Mouse (Mus musculus): ENCODE results near the gene Syne4. TPM values are rescaled to one million over a fixed set of nuclear protein-coding genes. Genes with fewer than 3 reads are reported as not detected.

The Syne4 gene
- polyA plus RNA-seq, 1 experiment from 2014 or later = 29.2 TPM

- H3K4me1 ChIP-seq (replicated peaks; ENCODE audit: control insufficient read depth, insufficient read depth, low read length) = peaks cover 3% of the 10 kb centered on the region
- H3K9ac ChIP-seq (ENCODE audit: low read length) = peak overlapping the region; percentile 92; the same call in 1 of the 2 replicates
- no peaks in the 10 kb centered on the region for H3K27me3 ChIP-seq (ENCODE audit: control insufficient read depth, insufficient read depth, low read length)
- ATAC-seq (replicated peaks; ENCODE audit: low FRiP score) = 0 out of 2 replicates have a peak, but pooled peaks have one; percentile 5
- no peak overlapping the region for H3K27ac ChIP-seq (ENCODE audit: low read depth, low read length)
- H3K4me3 ChIP-seq (ENCODE audit: low read depth, low read length) = peak overlapping the region; percentile 73
- peak; percentile 43 for DNase-seq (ENCODE audit: low spot score)
- H3K9me3 ChIP-seq (ENCODE audit: control insufficient read depth, low read length) = no peaks in the 10 kb centered on the region
- 66% methylated on average over 6 of the region's 6 CpGs for WGBS
- H3K36me3 ChIP-seq (ENCODE audit: control insufficient read depth, insufficient read depth, low read length) = peaks cover 4% of the 10 kb centered on the region; the same call in 1 of the 2 replicates
- H3K4me2 ChIP-seq (ENCODE audit: low read depth, low read length, severe bottlenecking) = peak overlapping the region; percentile 81
These were observed 48.7 kb downstream of the Syne4 start for GRCm38 (mm10) chr7:30363344-30363738.

DNA sequence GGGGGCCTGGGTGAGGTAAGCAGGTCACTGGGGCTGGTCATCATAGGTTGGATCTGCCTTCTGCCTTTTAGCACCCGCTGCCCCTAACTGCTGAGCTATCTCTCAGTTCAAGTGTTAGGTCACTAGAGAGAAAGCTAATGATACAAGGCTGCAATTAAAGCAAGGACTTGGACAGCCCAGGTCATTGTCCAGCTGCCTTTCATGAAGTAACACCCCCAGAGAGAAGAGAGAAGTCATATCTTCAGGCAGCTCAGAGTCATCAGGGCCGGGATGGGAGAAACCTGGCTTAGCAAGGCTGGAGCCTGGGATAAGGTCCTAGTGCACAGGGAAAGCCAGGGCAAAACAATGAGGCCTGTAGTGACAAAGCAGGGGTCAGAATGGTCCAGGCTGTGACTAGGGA, 52.9 kb downstream of the Syne4 start:
- Histone ChIP-seq H3K9ac (ENCODE audit: low read length) (no peak overlapping the region), H3K4me2 (ENCODE audit: low read depth, low read length, severe bottlenecking) (no peak overlapping the region), H3K4me1 (replicated peaks; ENCODE audit: control insufficient read depth, insufficient read depth, low read length) (peaks cover under 1% of the 10 kb centered on the region; the same call in 1 of the 2 replicates), H3K4me3 (ENCODE audit: low read depth, low read length) (no peak overlapping the region), H3K9me3 (ENCODE audit: control insufficient read depth, low read length) (no peaks in the 10 kb centered on the region), H3K36me3 (ENCODE audit: control insufficient read depth, insufficient read depth, low read length) (no peaks in the 10 kb centered on the region), H3K27me3 (ENCODE audit: control insufficient read depth, insufficient read depth, low read length) (no peaks in the 10 kb centered on the region), H3K27ac (ENCODE audit: low read depth, low read length) (no peak overlapping the region)
- DNase-seq (ENCODE audit: low spot score) (peak; percentile 36), ATAC-seq (replicated peaks; ENCODE audit: low FRiP score) (no peak)
- 78% methylated on average over 2 of the region's 2 CpGs for WGBS

Other genes starting within 250 kb of the Syne4 start
- gene Zfp82, start 241.9 kb upstream of the Syne4 start, polyA plus RNA-seq (2014; fragmentation: Nextera tagmentation; extraction: Ambion mirVana) = 6.6 and 7.5 TPM in 2 replicates
- 1.9 and 2.9 TPM in 2 replicates for gene Gm26920, start 224.4 kb upstream of the Syne4 start, polyA plus RNA-seq (2014; fragmentation: Nextera tagmentation; extraction: Ambion mirVana)
- 12.8 and 13.8 TPM in 2 replicates for gene Zfp566, start 224.3 kb upstream of the Syne4 start, polyA plus RNA-seq (2014; fragmentation: Nextera tagmentation; extraction: Ambion mirVana)
- 121 and 124 TPM in 2 replicates for gene Zfp260, start 220.0 kb upstream of the Syne4 start, polyA plus RNA-seq (2014; fragmentation: Nextera tagmentation; extraction: Ambion mirVana)
- 12.6 and 15.3 TPM in 2 replicates for gene Zfp382, start 192.9 kb upstream of the Syne4 start, polyA plus RNA-seq (2014; fragmentation: Nextera tagmentation; extraction: Ambion mirVana)
- 14.0 and 15.5 TPM in 2 replicates for gene Zfp146, start 145.1 kb upstream of the Syne4 start, polyA plus RNA-seq (2014; fragmentation: Nextera tagmentation; extraction: Ambion mirVana)
- gene Cox7a1, start 130.7 kb upstream of the Syne4 start, polyA plus RNA-seq (2014; fragmentation: Nextera tagmentation; extraction: Ambion mirVana) = 3.5 and 3.9 TPM in 2 replicates
- 39.7 and 47.7 TPM in 2 replicates for gene Capns1, start 116.0 kb upstream of the Syne4 start, polyA plus RNA-seq (2014; fragmentation: Nextera tagmentation; extraction: Ambion mirVana)
- 166 and 167 TPM in 2 replicates for gene Polr2i, start 82.9 kb upstream of the Syne4 start, polyA plus RNA-seq (2014; fragmentation: Nextera tagmentation; extraction: Ambion mirVana)
- gene Tbcb, start 82.5 kb upstream of the Syne4 start, polyA plus RNA-seq (2014; fragmentation: Nextera tagmentation; extraction: Ambion mirVana) = 235 and 270 TPM in 2 replicates
- not detected in 2 replicates for gene Ovol3, start 79.1 kb upstream of the Syne4 start, polyA plus RNA-seq (2014; fragmentation: Nextera tagmentation; extraction: Ambion mirVana)
- 0.13 and 0.56 TPM in 2 replicates for gene Thap8, start 34.7 kb upstream of the Syne4 start, polyA plus RNA-seq (2014; fragmentation: Nextera tagmentation; extraction: Ambion mirVana)
- 21.7 and 26.4 TPM in 2 replicates for gene Wdr62, start 34.4 kb upstream of the Syne4 start, polyA plus RNA-seq (2014; fragmentation: Nextera tagmentation; extraction: Ambion mirVana)
- gene Clip3, start 23.1 kb upstream of the Syne4 start, polyA plus RNA-seq (2014; fragmentation: Nextera tagmentation; extraction: Ambion mirVana) = 98.8 and 110 TPM in 2 replicates
- 71.3 and 83.8 TPM in 2 replicates for gene Alkbh6, start 6.1 kb upstream of the Syne4 start, polyA plus RNA-seq (2014; fragmentation: Nextera tagmentation; extraction: Ambion mirVana)
- not detected in 2 replicates for gene E130208F15Rik, start 6.9 kb downstream of the Syne4 start, polyA plus RNA-seq (2014; fragmentation: Nextera tagmentation; extraction: Ambion mirVana)
- gene Sdhaf1, start 9.1 kb downstream of the Syne4 start, polyA plus RNA-seq (2014; fragmentation: Nextera tagmentation; extraction: Ambion mirVana) = 21.8 and 23.5 TPM in 2 replicates
- 7.2 TPM in 2 replicates for gene Lrfn3, start 48.0 kb downstream of the Syne4 start, polyA plus RNA-seq (2014; fragmentation: Nextera tagmentation; extraction: Ambion mirVana)
- gene Tyrobp, start 99.0 kb downstream of the Syne4 start, polyA plus RNA-seq (2014; fragmentation: Nextera tagmentation; extraction: Ambion mirVana) = 9.6 and 15.2 TPM in 2 replicates
- gene Hcst, start 105.0 kb downstream of the Syne4 start, polyA plus RNA-seq (2014; fragmentation: Nextera tagmentation; extraction: Ambion mirVana) = 1.0 TPM in 1 of 2 replicates, not detected in the other
- gene Nfkbid, start 106.9 kb downstream of the Syne4 start, polyA plus RNA-seq (2014; fragmentation: Nextera tagmentation; extraction: Ambion mirVana) = 1.3 and 1.6 TPM in 2 replicates
- gene Aplp1, start 130.7 kb downstream of the Syne4 start, polyA plus RNA-seq (2014; fragmentation: Nextera tagmentation; extraction: Ambion mirVana) = 99.2 and 108 TPM in 2 replicates
- gene Kirrel2, start 142.9 kb downstream of the Syne4 start, polyA plus RNA-seq (2014; fragmentation: Nextera tagmentation; extraction: Ambion mirVana) = 0.55 and 0.61 TPM in 2 replicates
- gene Nphs1, start 143.5 kb downstream of the Syne4 start, polyA plus RNA-seq (2014; fragmentation: Nextera tagmentation; extraction: Ambion mirVana) = 0.21 and 0.24 TPM in 2 replicates
- not detected in 2 replicates for gene Prodh2, start 178.8 kb downstream of the Syne4 start, polyA plus RNA-seq (2014; fragmentation: Nextera tagmentation; extraction: Ambion mirVana)
- gene Arhgap33, start 220.3 kb downstream of the Syne4 start, polyA plus RNA-seq (2014; fragmentation: Nextera tagmentation; extraction: Ambion mirVana) = 66.0 and 72.7 TPM in 2 replicates
- gene Hspb6, start 237.4 kb downstream of the Syne4 start, polyA plus RNA-seq (2014; fragmentation: Nextera tagmentation; extraction: Ambion mirVana) = 5.5 and 7.4 TPM in 2 replicates
- gene Proser3, start 237.5 kb downstream of the Syne4 start, polyA plus RNA-seq (2014; fragmentation: Nextera tagmentation; extraction: Ambion mirVana) = 20.0 and 23.6 TPM in 2 replicates
- 45.7 and 50.2 TPM in 2 replicates for gene Lin37, start 245.0 kb downstream of the Syne4 start, polyA plus RNA-seq (2014; fragmentation: Nextera tagmentation; extraction: Ambion mirVana)
- 89.2 and 97.5 TPM in 2 replicates for gene U2af1l4, start 248.5 kb downstream of the Syne4 start, polyA plus RNA-seq (2014; fragmentation: Nextera tagmentation; extraction: Ambion mirVana)
- 12.1 and 13.6 TPM in 2 replicates for gene Gm49396, start 248.5 kb downstream of the Syne4 start, polyA plus RNA-seq (2014; fragmentation: Nextera tagmentation; extraction: Ambion mirVana)
- 96.1 and 99.3 TPM in 2 replicates for gene Psenen, start 248.8 kb downstream of the Syne4 start, polyA plus RNA-seq (2014; fragmentation: Nextera tagmentation; extraction: Ambion mirVana)